Mouse (Mus musculus): ENCODE results near the gene Cym.

DNA sequence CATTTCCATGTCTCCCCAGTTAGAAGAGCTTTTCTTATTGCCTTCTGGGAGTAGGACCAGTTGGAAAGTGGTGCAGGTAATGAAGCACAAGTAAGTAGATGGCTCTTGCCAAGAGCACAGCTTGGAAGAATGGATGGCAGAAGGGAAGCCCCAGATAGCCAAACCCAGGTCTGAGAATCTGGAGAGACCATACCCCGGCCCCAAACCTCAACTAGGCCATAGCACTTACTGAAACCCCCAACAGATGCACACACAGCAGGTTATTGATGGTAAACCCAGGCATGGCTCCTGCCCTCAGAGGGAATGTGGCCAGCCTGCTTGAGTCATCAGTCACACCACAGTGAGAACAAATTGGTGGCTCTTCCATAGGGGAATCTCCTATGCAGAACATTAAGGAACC lies 49.0 kb downstream of the Cym start:
- TF ChIP-seq CTCF (conservative IDR thresholded peaks at IDR 0.05; ENCODE audit: low read length) (no peak), NANOG (IDR thresholded peaks at IDR 0.05; ENCODE audit: borderline replicate concordance, low read length) (no peak), POU5F1 (IDR thresholded peaks at IDR 0.05; ENCODE audit: borderline replicate concordance, low read length) (no peak)

Measured in E14TG2a.4 (cell line).